17 mouse cellular contexts compared by ENCODE assay signal in genomic region chr15:98614971-98615370, GRCm38 (mm10). TPM values are rescaled to one million over a fixed set of nuclear protein-coding genes. Genes with fewer than 3 reads are reported as not detected.
A peak's percentile ranks its signal among the peaks of the same experiment; 100 is the strongest.
DNase-seq lines count a peak whose midpoint lies in the region; ATAC-seq and TF ChIP-seq lines count a peak whose summit lies in the region.
"Had no signal": no experiment of that assay in that cellular context is flagged by ENCODE, and none has a peak within 500 bp of the region (broad histone marks: within the 10 kb centered on the region; RNA-seq: fewer than 3 reads in every experiment).

No protein-coding gene starts in this region.

- no peaks in the 10 kb centered on the region for H3K27me3 ChIP-seq in forebrain, embryonic 14.5 days (replicated peaks; ENCODE audit: control insufficient read depth, insufficient read depth, low read length)
- H3K27me3 ChIP-seq in forebrain, embryonic 15.5 days, result no peaks in the 10 kb centered on the region
- no peaks in the 10 kb centered on the region for H3K27me3 ChIP-seq in kidney, embryonic 14.5 days (ENCODE audit: control insufficient read depth, insufficient read depth, low read length)
- H3K27me3 ChIP-seq in kidney, adult 2 months (replicated peaks; ENCODE audit: control insufficient read depth, insufficient read depth, low read length), result no peaks in the 10 kb centered on the region
- no peaks in the 10 kb centered on the region for H3K27me3 ChIP-seq in limb, embryonic 13.5 days

- H3K36me3 ChIP-seq in forebrain, embryonic 14.5 days (ENCODE audit: control insufficient read depth, insufficient read depth, low read length), result no peaks in the 10 kb centered on the region
- H3K36me3 ChIP-seq in forebrain, embryonic 15.5 days, result no peaks in the 10 kb centered on the region
- no peaks in the 10 kb centered on the region for H3K36me3 ChIP-seq in kidney, embryonic 14.5 days (ENCODE audit: control insufficient read depth, insufficient read depth, low read length)
- no peaks in the 10 kb centered on the region for H3K36me3 ChIP-seq in kidney, adult 2 months (ENCODE audit: control insufficient read depth, insufficient read depth, low read length)
- H3K36me3 ChIP-seq in limb, embryonic 13.5 days, result no peaks in the 10 kb centered on the region
- H3K36me3 ChIP-seq: neural tube, embryonic 12.5 days had no signal

- no peak for DNase-seq in forebrain, embryonic 14.5 days (ENCODE audit: low spot score)
- peak; percentile 55 for DNase-seq in kidney, adult 18-20 months
- peak; percentile 76 for DNase-seq in kidney, adult 2 months
- DNase-seq in frontal cortex, postnatal 25 days (ENCODE audit: low spot score in 2 of 2), result no peak
- DNase-seq: forebrain, postnatal 0 days; lung, adult 2 months; thymus, adult 2 months had no signal

- TF ChIP-seq CTCF in kidney, adult 2 months (conservative IDR thresholded peaks at IDR 0.05; ENCODE audit: insufficient read depth, insufficient read length, low read depth, low read length), result no peak

- H3K4me3 ChIP-seq in forebrain, embryonic 14.5 days (ENCODE audit: low read depth, low read length), result no peak overlapping the region
- H3K4me3 ChIP-seq in forebrain, embryonic 15.5 days, result no peak overlapping the region
- no peak overlapping the region for H3K4me3 ChIP-seq in kidney, embryonic 14.5 days (ENCODE audit: low read length)
- no peak overlapping the region for H3K4me3 ChIP-seq in kidney, adult 2 months (ENCODE audit: insufficient read depth, low read depth, low read length)
- H3K4me3 ChIP-seq in limb, embryonic 13.5 days, result no peak overlapping the region
- H3K4me3 ChIP-seq: neural tube, embryonic 12.5 days had no signal

- H3K4me1 ChIP-seq in forebrain, embryonic 14.5 days (ENCODE audit: control insufficient read depth, insufficient read depth, low read length), result no peaks in the 10 kb centered on the region
- peaks cover 14% of the 10 kb centered on the region; the same call in 1 of the 2 replicates for H3K4me1 ChIP-seq in forebrain, embryonic 15.5 days
- 0 out of 2 replicates have a peak, but pooled peaks cover 4% of the 10 kb centered on the region for H3K4me1 ChIP-seq in kidney, embryonic 14.5 days (ENCODE audit: control insufficient read depth, insufficient read depth, low read length)
- H3K4me1 ChIP-seq in kidney, adult 2 months (ENCODE audit: control insufficient read depth, insufficient read depth, low read length), result peaks cover 20% of the 10 kb centered on the region
- peaks cover 33% of the 10 kb centered on the region for H3K4me1 ChIP-seq in limb, embryonic 13.5 days

- no peak overlapping the region for H3K4me2 ChIP-seq in forebrain, embryonic 14.5 days (ENCODE audit: low read length)
- H3K4me2 ChIP-seq in forebrain, embryonic 15.5 days (replicated peaks), result no peak overlapping the region
- H3K4me2 ChIP-seq in kidney, embryonic 14.5 days (replicated peaks; ENCODE audit: low read depth, low read length), result no peak overlapping the region
- no peak overlapping the region for H3K4me2 ChIP-seq in limb, embryonic 13.5 days (replicated peaks)
- H3K4me2 ChIP-seq: neural tube, embryonic 12.5 days had no signal

- no peak for TF ChIP-seq POLR2A in kidney, adult 2 months (IDR thresholded peaks at IDR 0.05; ENCODE audit: low read depth, low read length)

- ATAC-seq in forebrain, embryonic 14.5 days, result no peak
- no peak for ATAC-seq in forebrain, embryonic 15.5 days (replicated peaks)
- ATAC-seq in kidney, embryonic 14.5 days (ENCODE audit: low FRiP score, low TSS enrichment), result no peak
- no peak for ATAC-seq in limb, embryonic 13.5 days (ENCODE audit: low FRiP score, low read depth)
- no peak for ATAC-seq in monocyte, adult 5-6 weeks (replicated peaks; ENCODE audit: insufficient number of reproducible peaks, low FRiP score, low TSS enrichment, poor library complexity, severe bottlenecking)
- ATAC-seq: forebrain, postnatal 0 days had no signal

- no peaks in the 10 kb centered on the region for H3K9me3 ChIP-seq in forebrain, embryonic 14.5 days (replicated peaks; ENCODE audit: control insufficient read depth, low read length)
- H3K9me3 ChIP-seq in forebrain, embryonic 15.5 days, result no peaks in the 10 kb centered on the region
- no peaks in the 10 kb centered on the region for H3K9me3 ChIP-seq in kidney, embryonic 14.5 days (ENCODE audit: control insufficient read depth, low read length)
- H3K9me3 ChIP-seq in limb, embryonic 13.5 days, result no peaks in the 10 kb centered on the region
- H3K9me3 ChIP-seq: neural tube, embryonic 12.5 days had no signal

- no peak overlapping the region for H3K27ac ChIP-seq in forebrain, embryonic 14.5 days (ENCODE audit: low read depth, low read length)
- no peak overlapping the region; the same call in 1 of the 2 replicates for H3K27ac ChIP-seq in forebrain, embryonic 15.5 days (replicated peaks)
- H3K27ac ChIP-seq in kidney, embryonic 14.5 days (ENCODE audit: low read depth, low read length), result no peak overlapping the region
- H3K27ac ChIP-seq in kidney, adult 2 months (ENCODE audit: insufficient read depth, low read depth, low read length), result peak overlapping the region; percentile 78
- H3K27ac ChIP-seq in limb, embryonic 13.5 days, result peak overlapping the region; percentile 55; the same call in 1 of the 2 replicates
- H3K27ac ChIP-seq: neural tube, embryonic 12.5 days had no signal

- WGBS in forebrain, embryonic 14.5 days, result 53% methylated on average over 6 of the region's 6 CpGs
- WGBS in forebrain, embryonic 15.5 days, result 53% methylated on average over 6 of the region's 6 CpGs
- 56% methylated on average over 6 of the region's 6 CpGs for WGBS in kidney, embryonic 14.5 days
- 36% methylated on average over 6 of the region's 6 CpGs for WGBS in kidney, adult 2 months
- WGBS in limb, embryonic 13.5 days, result 23% methylated on average over 6 of the region's 6 CpGs

- 0 out of 2 replicates have a peak overlapping the region, but pooled peaks have one; percentile 25 for H3K9ac ChIP-seq in forebrain, embryonic 14.5 days (ENCODE audit: low read length)
- no peak overlapping the region for H3K9ac ChIP-seq in forebrain, embryonic 15.5 days (replicated peaks)
- H3K9ac ChIP-seq in kidney, embryonic 14.5 days (ENCODE audit: low read depth, low read length), result no peak overlapping the region
- H3K9ac ChIP-seq in limb, embryonic 13.5 days, result peak overlapping the region; percentile 35; the same call in 1 of the 2 replicates
- H3K9ac ChIP-seq: forebrain, postnatal 0 days; neural tube, embryonic 12.5 days had no signal

RNA-seq across cellular contexts. Expression of gene Adcy6, which starts 5.1 kb away (rescaled TPM):
- 6.4 and 10.4 TPM in 2 replicates for polyA plus RNA-seq in forebrain, embryonic 14.5 days (2014; fragmentation: Nextera tagmentation; extraction: Ambion mirVana)
- 12.5 and 13.8 TPM in 2 replicates for polyA plus RNA-seq in forebrain, embryonic 15.5 days (2015; fragmentation: Nextera tagmentation; extraction: Ambion mirVana)
- 26.2 and 31.5 TPM in 2 replicates for polyA plus RNA-seq in kidney, embryonic 14.5 days (2014; fragmentation: Nextera tagmentation; extraction: Ambion mirVana)
- 98.7 and 104 TPM in 2 replicates for polyA plus RNA-seq in kidney, adult 2 months (2012; rRNA removed)
- 16.9 and 17.1 TPM in 2 replicates for polyA plus RNA-seq in limb, embryonic 13.5 days (2015; fragmentation: Nextera tagmentation; extraction: Ambion mirVana)
- 0.96 to 3.7 TPM in 2 of 3 replicates, not detected in the other for total RNA-seq in monocyte, adult 5-6 weeks (2017)

RNA-seq across cellular contexts. Expression of gene Cacnb3, which starts 15.7 kb away (rescaled TPM):
- polyA plus RNA-seq in forebrain, embryonic 14.5 days (2014; fragmentation: Nextera tagmentation; extraction: Ambion mirVana), result 75.9 and 95.4 TPM in 2 replicates
- polyA plus RNA-seq in forebrain, embryonic 15.5 days (2015; fragmentation: Nextera tagmentation; extraction: Ambion mirVana), result 134 and 138 TPM in 2 replicates
- 21.5 and 26.5 TPM in 2 replicates for polyA plus RNA-seq in kidney, embryonic 14.5 days (2014; fragmentation: Nextera tagmentation; extraction: Ambion mirVana)
- 20.2 and 21.7 TPM in 2 replicates for polyA plus RNA-seq in kidney, adult 2 months (2012; rRNA removed)
- polyA plus RNA-seq in limb, embryonic 13.5 days (2015; fragmentation: Nextera tagmentation; extraction: Ambion mirVana), result 43.7 and 48.2 TPM in 2 replicates
- total RNA-seq in monocyte, adult 5-6 weeks (2017), result 0.68 to 1.3 TPM in 2 of 3 replicates, not detected in the other
- total RNA-seq: megakaryocyte-erythroid progenitor cell, adult 5-6 weeks had no signal

RNA-seq across cellular contexts. Expression of gene 4930415O20Rik, which starts 44.2 kb away (rescaled TPM):
- polyA plus RNA-seq in forebrain, embryonic 14.5 days (2014; fragmentation: Nextera tagmentation; extraction: Ambion mirVana), result not detected in 2 replicates
- 0.56 TPM in 1 of 2 replicates, not detected in the other for polyA plus RNA-seq in forebrain, embryonic 15.5 days (2015; fragmentation: Nextera tagmentation; extraction: Ambion mirVana)
- polyA plus RNA-seq in kidney, embryonic 14.5 days (2014; fragmentation: Nextera tagmentation; extraction: Ambion mirVana), result 0.57 TPM in 1 of 2 replicates, not detected in the other
- 1.0 and 1.1 TPM in 2 replicates for polyA plus RNA-seq in kidney, adult 2 months (2012; rRNA removed)
- not detected in 2 replicates for polyA plus RNA-seq in limb, embryonic 13.5 days (2015; fragmentation: Nextera tagmentation; extraction: Ambion mirVana)
- not detected in 3 replicates for total RNA-seq in monocyte, adult 5-6 weeks (2017)
- total RNA-seq: forebrain, postnatal 0 days; layer of hippocampus, adult 8-10 months; left cerebral cortex, postnatal 25 days; megakaryocyte-erythroid progenitor cell, adult 5-6 weeks had no signal
- polyA plus RNA-seq: brain, embryonic 14.5 days; embryonic facial prominence, embryonic 11.5 days; lung, adult 2 months; neural tube, embryonic 12.5 days had no signal

RNA-seq across cellular contexts. Expression of gene Ccnt1, which starts 44.2 kb away (rescaled TPM):
- 51.3 and 61.7 TPM in 2 replicates for polyA plus RNA-seq in forebrain, embryonic 14.5 days (2014; fragmentation: Nextera tagmentation; extraction: Ambion mirVana)
- 66.5 and 72.0 TPM in 2 replicates for polyA plus RNA-seq in forebrain, embryonic 15.5 days (2015; fragmentation: Nextera tagmentation; extraction: Ambion mirVana)
- 55.4 and 72.9 TPM in 2 replicates for polyA plus RNA-seq in kidney, embryonic 14.5 days (2014; fragmentation: Nextera tagmentation; extraction: Ambion mirVana)
- polyA plus RNA-seq in kidney, adult 2 months (2012; rRNA removed), result 10.0 and 11.0 TPM in 2 replicates
- polyA plus RNA-seq in limb, embryonic 13.5 days (2015; fragmentation: Nextera tagmentation; extraction: Ambion mirVana), result 57.7 and 62.1 TPM in 2 replicates
- 112 to 132 TPM (median 124 TPM) in 3 replicates for total RNA-seq in monocyte, adult 5-6 weeks (2017)

RNA-seq across cellular contexts. Expression of gene Ddx23, which starts 47.7 kb away (rescaled TPM):
- polyA plus RNA-seq in forebrain, embryonic 14.5 days (2014; fragmentation: Nextera tagmentation; extraction: Ambion mirVana), result 18.2 and 24.3 TPM in 2 replicates
- 23.5 and 25.0 TPM in 2 replicates for polyA plus RNA-seq in forebrain, embryonic 15.5 days (2015; fragmentation: Nextera tagmentation; extraction: Ambion mirVana)
- polyA plus RNA-seq in kidney, embryonic 14.5 days (2014; fragmentation: Nextera tagmentation; extraction: Ambion mirVana), result 27.3 and 32.2 TPM in 2 replicates
- 23.8 and 24.4 TPM in 2 replicates for polyA plus RNA-seq in kidney, adult 2 months (2012; rRNA removed)
- polyA plus RNA-seq in limb, embryonic 13.5 days (2015; fragmentation: Nextera tagmentation; extraction: Ambion mirVana), result 34.5 and 35.5 TPM in 2 replicates
- 106 to 143 TPM (median 108 TPM) in 3 replicates for total RNA-seq in monocyte, adult 5-6 weeks (2017)

Comparison
In these comparisons a context has a peak if more than half of its experiments do, and no peak if none do; other contexts are left out.
1. H3K27ac ChIP-seq: peak in kidney, adult 2 months (single experiment) and limb, embryonic 13.5 days (single experiment); none in forebrain, embryonic 14.5 days (single experiment), forebrain, embryonic 15.5 days (single experiment) and kidney, embryonic 14.5 days (single experiment).
2. H3K9ac ChIP-seq: peak in forebrain, embryonic 14.5 days (single experiment) and limb, embryonic 13.5 days (single experiment); none in forebrain, embryonic 15.5 days (single experiment) and kidney, embryonic 14.5 days (single experiment).
3. DNase-seq: peak in kidney, adult 18-20 months (single experiment) and kidney, adult 2 months (single experiment); none in forebrain, embryonic 14.5 days (single experiment) and frontal cortex, postnatal 25 days (0 of 2).